Mouse (Mus musculus) urinary bladder, postnatal 10 days (tissue): Measurements from ENCODE around the gene Myo1g.
A peak's percentile ranks its signal among the peaks of the same experiment; 100 is the strongest.
"Not testable (repeated sequence)": the region's sequence is repeated elsewhere in the genome, so short reads cannot be mapped to it uniquely, and the experiment has no call there.

ENCODE experiments used
- DNase-seq: peaks from one replicate; pipeline ENCODE4 v3.0.0; 2022; ENCODE audit warnings: low spot score

Gene Myo1g

DNA sequence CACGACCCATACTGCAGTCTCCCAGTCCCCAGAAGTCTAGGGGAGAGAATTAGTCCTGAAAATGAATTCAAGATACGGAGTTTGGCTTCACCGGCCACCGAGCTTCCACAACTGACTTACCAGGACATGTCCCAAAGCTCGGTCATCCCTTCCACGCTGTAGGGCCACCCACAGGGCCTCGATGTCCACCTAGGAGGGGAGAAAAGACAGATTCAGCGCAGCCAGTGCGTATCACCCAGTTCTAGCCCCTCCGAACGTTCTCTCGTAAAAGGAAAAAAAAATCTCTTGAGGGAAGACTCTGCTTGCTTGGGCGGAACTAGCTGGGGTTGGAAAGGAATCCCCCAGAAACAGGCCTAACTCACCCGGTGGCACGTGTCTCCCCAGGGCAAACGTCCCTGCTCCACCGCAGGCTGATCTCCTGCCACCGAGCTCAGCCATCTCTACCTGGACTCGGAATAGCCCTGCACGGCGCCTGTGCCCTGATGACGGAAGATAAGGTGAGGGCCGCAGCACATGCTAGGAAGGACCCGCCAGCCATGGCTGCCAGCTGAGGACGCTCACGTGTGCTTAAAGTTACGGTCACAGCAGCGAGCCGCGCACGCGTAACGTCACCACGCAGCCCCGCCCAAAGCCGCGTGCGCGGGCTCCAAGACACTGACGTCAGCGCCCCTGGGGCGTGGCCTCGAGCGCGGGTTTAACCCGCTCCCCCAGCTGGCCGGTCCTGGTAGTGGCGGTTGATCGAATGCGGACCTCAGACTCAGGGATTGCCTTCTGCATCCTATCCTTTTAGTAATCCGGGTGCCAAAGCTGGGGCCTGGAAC is 7.6 kb upstream of the Myo1g start:
- DNase-seq, result peak; percentile 92

DNA sequence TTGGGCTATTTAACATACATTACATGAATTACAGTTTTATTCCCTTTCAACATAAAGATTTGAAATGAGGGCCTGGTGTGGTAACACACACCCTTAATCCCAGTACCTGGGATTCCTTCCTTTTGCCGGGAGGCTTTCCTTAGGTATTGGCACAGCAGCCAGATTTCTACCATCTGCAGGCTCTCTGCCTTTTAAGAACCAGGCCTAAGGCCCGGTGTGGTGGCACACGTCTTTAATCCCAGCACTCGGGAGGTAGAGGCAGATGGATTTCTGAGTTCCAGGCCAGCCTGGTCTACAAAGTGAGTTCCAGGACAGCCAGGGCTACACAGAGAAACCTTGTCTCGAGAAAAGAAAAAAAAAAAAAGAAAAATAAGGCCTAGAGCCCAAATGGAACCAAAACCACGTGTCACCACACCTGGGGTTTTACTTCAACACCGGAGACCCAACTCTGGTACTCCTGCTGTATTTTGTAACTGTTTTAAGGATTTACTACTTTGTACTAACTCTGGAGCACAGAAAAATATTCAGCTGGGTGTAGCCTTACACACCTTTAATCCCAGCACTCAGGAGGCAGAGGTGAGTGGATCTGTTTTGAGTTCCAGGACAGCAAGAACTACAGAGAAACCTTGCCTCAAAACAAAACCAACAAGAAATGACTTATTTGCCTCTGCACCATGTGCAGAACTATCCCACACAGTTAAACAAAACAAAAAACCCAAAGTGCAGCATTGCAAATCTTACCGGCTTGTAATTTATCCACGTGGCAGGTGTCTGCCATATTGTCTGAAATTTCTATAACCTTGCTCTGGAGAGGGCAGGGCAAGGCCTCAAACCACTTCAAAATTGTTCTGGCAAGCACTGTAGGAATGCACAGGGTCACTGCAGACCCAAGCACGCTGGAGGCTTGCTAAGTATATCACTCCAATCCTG is 6.8 kb upstream of the Myo1g start:
- DNase-seq, result no peak

DNA sequence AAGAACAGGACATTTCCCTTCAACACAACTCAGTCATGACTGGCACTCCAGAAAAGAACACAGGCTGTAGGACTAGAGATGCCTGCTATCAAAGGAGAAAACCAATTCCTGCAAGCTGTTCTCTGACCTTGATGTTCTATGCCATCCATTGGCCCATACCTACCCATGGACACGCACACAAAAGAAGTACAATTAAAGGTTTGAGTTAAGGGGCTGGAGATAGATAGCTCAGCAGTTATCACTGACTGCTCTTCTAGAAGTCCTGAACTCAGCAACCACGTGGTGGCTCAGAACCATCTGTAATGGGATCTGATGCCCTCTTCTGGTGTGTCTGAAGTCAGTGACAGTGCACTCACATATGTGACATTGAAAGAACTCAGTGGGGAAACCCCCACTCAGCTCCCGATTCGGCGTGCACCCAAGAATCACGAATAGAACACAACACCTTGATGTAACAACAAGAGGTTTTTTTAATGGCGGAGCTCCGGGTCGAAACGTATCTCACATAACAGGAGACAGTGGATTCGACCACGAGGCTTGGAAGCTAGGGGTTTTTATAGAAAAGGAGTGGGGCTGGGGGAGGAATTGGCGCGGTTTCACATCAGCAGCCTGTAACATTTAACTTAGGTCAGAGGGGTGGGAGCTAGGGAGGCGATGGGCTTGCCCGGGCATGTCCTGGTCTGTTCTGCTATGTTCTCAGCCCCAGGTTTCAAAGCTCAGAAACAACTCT is 5.9 kb upstream of the Myo1g start:
- DNase-seq, result not testable (repeated sequence)

DNA sequence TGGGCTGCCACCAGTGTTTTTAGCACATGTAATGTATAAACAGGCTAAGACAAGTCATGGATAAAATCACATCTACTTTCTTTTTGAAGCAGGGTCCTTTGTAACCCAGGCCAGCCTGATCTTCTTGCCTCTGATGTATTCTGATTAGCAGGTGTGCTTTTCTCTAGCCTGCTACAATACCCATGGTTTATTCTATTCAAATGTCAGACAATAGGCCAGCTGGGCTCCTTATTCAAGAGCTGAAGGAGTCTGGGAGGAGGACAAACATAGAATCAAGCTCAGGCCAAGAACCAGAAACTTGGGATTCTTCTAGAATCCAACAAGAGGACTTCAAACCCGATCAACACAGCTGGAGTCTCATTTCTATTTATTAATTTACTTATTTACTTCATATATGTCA is 4.5 kb upstream of the Myo1g start:
- no peak for DNase-seq

DNA sequence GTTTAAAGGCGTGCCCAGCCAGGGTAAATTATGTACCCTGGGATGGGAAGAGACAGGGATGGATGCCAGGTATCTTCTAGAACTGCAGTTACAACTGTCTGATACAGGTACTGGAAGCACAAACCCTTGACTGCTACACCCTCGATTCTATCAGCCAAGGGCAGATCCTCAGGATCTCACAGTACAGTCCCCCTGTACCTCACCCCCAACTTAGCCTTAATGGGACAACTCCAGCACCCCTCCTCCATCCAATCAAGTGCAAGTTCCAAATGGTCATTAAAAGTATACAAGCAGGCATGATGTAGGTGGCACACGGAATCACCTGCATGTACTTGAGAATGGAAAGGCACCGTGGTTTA is 4.1 kb upstream of the Myo1g start:
- no peak for DNase-seq

DNA sequence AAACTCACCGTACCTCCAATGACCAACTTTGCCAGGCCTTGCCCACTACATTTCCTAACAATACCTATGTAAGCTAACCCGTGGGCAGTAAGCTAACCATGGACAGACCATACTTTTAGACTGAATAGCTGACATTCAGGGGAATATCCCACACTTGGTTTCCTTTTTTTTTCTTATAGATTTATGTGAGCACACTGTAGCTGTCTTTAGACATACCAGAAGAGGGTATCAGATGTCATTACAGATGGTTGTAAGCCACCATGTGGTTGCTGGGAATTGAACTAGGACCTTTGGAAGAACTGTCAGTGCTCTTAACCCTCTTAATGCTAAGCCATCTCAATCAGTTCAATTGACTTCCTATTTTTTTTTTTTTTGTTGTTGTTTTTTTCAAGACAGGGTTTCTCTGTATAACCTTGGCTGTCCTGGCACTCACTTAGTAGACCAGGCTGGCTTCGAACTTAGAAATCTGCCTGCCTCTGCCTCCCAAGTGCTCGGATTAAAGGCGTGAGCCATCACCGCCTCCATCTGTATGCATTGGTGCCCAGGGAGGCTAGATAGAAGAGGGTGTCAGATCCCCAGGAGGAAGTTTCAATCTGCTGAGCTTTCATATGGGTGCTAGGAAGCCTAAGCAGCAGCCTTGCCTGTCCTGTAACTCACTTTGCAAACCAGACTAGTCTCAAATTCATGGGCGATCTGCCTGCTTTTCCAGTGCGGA is 3.6 kb upstream of the Myo1g start:
- DNase-seq, result no peak

DNA sequence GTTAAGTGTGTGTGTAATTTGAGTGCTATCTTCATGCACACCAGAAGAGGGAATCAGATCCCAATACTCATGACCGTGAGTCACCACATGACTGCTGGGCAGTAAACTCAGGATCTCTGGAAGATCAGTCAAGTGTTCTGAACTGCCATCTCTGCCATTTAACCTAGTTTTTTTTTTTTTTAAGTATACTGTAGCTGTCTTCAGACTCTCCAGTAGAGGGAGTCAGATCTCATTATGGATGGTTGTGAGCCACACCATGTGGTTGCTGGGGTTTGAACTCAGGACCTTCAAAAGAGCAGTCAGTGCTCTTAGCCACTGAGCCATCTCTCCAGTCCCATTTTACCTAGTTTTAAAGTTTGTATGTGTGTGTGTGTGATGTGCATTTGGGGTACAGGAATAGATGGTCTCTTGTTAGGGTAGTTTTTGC is 2.9 kb upstream of the Myo1g start:
- DNase-seq, result no peak

DNA sequence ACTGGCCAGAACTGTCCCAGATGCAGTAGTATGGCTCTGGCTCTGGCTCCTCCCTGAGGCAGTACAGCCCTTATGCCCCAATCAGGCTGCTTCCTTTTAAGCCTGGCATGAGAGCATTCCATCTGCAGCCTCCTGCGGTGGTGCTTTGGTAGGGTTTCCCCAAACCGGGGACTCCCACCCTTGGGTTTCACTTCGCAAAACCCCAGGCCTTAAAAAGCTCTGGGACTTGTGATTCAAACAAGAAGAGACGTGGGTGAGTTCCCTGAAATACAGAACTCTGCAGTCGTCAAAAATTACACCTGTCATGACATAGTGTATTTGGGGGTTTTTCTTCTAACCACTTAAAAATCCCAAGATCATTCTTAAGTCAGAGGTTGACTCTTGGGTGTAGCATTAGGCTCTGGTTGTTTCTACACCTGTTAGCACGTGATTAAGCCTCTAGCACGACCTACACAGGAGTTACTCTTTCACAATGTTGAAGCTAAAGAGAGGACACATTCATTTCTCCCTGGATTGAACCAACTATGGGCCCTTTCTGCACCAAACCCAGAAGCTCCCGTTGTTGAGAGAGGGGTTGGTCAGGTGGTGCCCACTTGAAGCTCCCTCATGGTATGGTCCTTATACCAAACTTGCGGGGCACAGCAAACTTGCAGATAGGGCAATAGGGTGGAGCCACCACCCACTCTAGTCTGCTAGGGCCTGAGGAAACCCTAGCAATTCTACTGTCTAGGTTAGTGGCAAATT is 2.2 kb upstream of the Myo1g start:
- no peak for DNase-seq

DNA sequence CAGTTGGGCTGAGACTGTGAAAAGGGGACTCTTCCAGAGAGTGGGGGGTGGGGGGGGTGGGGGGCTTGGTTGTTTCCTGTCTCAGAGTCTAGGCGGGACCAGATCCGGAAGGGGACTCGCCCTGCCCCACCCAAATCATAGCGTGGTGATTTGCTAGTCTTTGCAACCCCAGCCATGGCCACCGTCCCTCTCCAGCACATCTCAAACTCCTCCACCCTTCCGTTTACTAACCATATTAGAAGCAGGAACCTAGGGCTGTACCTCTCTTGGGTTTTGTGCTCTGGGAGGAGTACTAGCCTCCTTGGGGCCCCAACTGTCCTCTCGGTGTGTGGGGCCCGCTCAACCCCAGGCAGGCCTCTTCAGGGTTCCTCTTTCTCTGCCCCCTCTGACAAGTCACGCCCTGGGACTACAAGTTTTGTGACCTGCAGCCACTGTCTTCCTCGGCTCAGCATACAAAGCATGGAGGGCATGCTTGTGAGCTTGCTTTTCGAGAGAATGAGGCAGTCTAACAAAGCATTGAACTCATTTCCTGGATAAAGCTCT is 1.2 kb downstream of the Myo1g start:
- DNase-seq, result no peak

DNA sequence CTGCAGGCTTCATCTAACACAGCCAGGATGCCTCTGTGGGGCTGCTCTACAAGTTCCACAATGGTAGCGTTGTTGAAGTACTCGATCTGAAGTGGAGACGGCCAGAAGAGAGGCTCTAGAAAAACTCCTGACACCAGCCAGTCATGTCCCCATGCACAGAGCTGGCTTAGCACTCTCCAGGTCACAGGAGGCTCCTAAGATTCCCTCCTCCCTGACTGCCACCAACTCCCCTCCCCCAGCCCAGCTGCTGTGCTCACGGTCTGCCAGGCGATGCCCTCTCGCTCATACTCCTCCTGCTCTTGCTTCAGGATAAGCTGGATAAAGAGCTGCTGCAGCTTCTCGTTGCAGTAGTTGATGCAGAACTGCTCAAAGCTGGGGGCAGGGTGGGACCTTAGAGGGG is 5.9 kb downstream of the Myo1g start:
- no peak for DNase-seq

DNA sequence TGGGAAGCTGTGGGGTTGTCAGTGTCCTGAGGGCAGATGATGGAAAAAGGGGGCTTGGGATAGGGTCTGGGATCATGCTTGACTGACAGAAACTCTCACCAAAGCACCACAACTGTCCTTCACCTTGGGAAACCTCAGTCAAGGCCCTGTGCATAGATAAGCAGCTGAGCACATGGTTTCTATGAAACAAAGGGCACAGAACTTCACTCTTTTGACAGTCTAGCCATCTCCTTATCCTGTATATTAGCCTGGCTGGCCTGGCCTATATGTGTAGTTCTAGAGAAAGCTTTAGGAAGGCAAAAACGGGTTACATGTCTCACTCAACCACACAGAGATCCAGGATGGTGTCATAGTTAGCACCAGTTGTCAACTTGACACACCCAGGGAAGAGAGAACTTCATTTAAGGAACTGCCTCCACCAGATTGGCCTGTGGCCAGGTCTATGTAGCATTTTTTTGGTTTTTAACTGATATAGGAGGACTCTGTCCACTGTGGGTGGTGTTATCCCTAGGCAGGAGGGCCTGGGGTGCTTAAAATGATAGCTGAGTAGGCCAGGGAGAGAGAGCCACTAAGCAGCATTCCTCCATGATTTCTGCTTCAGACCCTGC is 12.4 kb downstream of the Myo1g start:
- no peak for DNase-seq

DNA sequence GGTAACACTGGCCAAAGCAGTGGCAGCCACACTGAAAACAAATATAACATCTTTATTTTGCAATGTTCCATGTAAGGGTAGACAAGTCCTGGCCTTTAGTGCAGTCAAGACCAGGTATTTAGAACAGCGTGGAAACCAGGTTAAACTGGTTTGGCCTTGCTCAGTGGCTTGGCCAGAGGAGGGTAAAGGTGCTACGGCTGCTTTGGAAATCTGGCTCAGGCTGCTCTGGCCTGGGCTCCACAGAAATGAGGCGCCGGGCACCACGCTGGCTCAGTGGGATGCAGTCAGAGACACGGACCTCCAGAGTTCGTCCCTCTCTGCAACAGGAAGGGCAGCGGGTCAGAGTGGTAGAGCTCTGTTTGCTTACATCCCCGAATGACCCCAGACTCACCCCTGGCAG is 14.2 kb downstream of the Myo1g start:
- DNase-seq, result no peak

DNA sequence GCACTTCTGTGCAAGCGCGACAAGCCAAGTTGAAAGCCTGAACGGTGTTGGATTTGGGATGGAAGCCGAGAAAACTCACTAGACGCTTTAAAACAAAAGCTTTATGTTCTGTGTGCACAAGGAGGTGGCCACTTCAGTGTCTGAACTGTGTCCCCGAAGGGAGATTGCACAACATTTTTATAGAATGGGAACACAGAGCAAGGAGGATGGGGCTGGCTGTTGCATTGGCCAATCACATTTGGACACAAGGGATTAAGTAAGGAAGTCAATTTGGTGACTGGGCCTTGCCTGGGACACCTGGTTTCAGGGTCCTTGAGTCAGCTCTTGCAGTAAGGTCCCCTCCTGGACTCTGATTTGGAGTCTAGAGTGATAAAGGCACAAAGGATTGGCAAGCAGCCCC is 16.1 kb downstream of the Myo1g start:
- no peak for DNase-seq

DNA sequence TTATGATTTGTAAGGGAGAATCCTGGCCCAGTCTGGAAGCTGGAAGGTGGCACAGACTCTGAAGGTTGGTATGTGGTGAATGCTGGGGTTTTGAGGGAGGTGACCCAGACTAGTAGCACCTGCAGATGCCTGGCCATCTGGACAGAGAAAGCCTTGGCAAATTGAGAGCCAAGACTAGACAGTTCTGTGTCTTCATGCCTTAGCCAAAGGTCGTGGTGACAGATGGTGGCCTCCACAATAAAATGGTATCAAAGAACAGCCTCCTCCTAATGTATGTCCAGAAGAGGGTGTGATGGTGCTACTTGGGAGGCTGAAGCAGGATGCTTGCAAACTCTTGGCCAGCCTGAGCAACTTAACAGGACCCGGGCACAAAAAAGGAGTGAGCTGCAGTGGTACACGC is 16.5 kb downstream of the Myo1g start:
- no peak for DNase-seq

DNA sequence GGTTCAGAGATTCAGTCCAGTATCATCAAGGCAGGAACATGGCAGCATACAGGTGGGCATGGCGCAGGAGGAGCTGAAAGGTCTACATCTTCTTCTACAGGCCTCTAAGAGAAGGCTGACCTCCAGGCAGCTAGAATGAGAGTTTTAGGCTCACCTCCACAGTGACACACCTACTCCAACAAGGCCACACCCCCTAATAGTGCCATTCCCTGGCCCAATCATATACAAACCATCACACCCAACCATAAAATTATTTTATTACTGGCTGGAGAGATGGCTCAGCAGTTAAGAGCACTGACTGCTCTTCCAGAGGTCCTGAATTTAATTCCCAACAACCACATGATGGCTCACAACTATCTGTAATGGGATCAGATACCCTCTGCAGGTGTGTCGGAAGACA is 18.3 kb downstream of the Myo1g start:
- no peak for DNase-seq

DNA sequence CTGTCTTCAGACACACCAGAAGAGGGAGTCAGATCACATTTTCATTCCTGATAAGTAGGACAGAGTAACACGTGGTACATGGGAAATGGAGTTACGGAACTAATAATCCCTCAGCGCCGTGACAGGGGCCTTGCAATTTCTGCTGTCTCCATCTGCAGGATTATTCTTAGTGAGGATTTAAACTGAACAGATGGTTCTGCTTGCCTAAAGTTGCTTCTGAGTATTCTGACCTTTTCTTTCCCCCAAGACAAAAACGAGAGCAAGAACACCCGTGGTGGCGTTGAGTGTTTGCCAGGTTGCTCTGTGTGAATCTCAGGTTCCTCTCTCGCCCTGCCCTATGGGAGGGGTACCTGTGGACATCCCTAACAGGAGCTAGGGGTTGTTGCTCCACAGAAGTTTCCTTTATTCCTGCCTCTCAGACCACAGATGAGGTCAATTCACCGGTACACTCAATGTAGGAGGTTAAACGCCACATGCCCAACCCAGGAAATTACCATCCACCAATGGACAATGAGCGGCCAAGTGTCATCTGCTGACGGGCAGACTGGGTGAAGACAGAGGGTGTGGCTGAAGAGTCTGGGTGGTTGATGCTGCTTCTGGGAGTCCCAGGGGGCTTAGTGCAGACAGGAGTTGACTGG is 23.3 kb downstream of the Myo1g start:
- no peak for DNase-seq

DNA sequence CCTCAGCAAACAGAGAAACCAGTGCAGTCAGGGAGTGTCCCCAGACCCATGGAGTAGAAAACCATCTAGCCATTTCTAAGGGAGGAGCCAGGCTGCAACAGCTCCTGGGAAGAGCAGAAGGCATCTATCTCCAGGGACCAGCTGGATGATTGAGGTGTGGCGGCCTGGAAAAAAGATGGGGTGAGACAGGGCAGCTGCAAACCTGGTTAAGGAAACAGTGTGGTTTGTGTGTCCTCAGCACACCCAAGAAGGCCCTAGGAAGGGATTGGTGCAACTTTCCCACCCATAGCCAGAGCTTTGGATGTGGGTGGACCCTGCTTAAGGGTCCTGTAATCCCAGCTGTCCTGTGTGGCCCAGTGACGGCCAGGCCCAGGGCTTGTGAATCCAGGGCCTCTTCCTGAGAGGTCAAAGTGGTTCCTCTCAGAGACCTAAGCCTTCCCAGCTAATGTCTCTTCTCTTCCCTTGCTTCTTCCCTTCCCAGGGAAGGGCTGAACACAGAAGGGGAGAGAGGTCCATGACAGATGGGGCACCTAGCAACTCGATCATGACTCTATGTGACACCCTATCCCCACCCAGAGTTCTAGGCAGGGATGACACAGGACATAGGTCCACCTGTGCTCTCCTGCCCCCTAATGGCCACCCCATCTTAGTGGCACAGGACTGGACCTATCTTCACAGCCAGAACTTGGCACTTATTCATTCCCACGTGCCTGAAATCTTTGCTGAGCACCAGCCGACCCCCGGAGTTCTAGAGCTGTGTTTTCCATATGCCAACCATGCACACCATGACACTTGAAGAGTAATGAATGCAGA is 30.9 kb downstream of the Myo1g start:
- DNase-seq, result no peak

DNA sequence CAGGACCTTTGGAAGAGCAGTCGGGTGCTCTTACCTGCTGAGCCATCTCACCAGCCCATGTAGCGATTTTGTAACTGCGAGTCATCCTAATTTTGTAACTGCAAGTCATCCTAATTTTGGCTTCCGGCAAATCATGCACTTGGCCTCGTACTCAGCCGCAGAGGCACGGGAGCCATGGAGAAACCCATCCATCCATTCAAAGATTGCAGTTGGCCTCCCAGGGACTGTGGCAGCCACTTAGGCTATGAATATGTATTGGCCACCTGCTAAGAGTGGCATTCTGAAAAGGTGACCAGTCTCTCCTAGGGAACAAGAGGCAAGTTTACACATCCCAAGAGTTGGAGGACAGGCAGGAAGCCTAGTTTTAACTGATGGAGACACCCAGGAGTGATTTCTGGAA is 31.5 kb downstream of the Myo1g start:
- no peak for DNase-seq

DNA sequence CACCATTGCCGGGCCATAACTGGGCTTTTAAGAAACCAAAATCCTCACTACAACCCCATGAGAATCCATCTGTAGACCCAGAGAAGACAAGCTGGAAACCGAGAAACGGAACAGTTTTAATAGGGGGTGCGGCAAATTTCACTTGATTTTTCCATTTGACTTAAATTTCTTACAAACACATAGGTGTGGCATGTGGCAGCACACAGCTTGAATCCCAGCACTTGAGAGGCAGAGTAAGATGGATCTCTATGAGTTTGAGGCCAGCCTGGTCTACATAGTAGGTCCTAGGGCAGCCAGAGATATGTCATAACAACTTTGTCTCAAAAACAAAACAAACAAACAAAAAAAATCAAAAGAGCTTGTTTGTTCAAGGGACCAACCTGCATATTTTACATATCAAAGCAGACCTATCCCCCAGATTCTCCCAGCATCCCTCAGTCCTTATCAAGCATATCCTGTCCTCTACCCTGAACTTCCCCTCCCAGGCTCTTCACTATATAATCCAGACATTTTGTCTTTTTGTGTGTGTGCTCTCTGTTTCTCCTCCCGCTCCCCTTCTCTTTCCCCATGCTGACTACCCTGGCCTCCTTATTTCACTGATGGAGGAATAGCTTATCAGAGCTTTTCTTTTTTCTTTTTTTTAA is 32.6 kb downstream of the Myo1g start:
- no peak for DNase-seq
